Mouse (Mus musculus): Measurements from ENCODE around the gene Mtx1. TPM values are rescaled to one million over a fixed set of nuclear protein-coding genes. Genes with fewer than 3 reads are reported as not detected.
A peak's percentile ranks its signal among the peaks of the same experiment; 100 is the strongest.

Gene Mtx1
- polyA plus RNA-seq, 1 experiment from 2014 or later: 238 TPM

DNA sequence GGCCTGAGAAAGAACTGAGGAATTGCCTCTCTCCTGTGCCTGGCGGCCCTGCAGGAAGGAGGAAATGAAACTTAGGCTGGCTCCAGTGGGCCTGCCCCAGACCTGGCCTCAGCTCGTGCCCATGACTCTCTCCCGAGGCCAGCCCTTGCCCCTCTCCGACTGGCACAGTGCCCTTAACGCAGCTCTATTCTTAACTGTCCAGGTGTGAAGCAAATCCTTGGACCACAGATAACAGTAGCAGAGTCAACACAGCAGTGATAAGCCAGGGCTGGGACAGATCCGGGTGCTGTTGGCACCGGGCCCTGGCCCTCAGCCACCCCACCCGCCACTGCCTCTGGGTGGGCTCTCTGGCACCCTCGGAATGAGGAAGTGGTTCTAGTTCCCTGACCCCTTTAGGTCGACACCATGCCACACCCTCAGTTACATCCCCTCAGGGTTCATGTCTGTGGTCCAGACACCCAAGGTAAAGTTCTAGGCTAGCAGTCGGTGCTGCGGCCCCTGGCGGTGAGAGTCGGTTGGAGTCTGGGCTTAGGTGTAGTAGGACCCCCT lies 6.7 kb upstream of the Mtx1 start:
- Histone ChIP-seq H3K27me3 (ENCODE audit: low read depth, poor library complexity, severe bottlenecking) (peaks cover 32% of the 10 kb centered on the region), H3K36me3 (peaks cover 59% of the 10 kb centered on the region), H3K9me3 (replicated peaks) (no peaks in the 10 kb centered on the region), H3K27ac (replicated peaks) (0 out of 2 replicates have a peak overlapping the region, but pooled peaks have one; percentile 25), H3K4me3 (no peak overlapping the region), H3K4me1 (peaks cover 21% of the 10 kb centered on the region)
- DNase-seq (ENCODE audit: low spot score): no peak
- 87% methylated on average over 14 of the region's 14 CpGs for WGBS

DNA sequence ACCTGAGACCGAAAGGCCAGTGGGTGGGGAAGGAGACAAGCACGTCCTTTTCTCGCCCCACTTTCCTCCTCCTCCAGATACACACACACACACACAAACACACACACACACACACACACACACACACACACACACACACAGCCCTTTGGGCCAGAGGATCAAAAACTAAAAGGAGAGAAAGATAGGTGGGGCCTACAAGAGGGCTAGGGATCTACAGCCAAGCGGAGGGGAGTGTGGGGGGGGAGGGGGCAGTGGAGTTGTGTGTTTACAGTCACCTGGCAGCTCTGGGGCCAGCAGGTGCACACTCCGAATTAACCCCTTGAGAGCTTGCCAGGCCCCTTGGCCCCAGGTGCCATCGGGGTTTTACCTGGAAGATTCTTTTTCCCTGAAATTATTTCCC lies 5.7 kb upstream of the Mtx1 start:
- Histone ChIP-seq H3K9me3 (replicated peaks) (no peaks in the 10 kb centered on the region), H3K27ac (replicated peaks) (no peak overlapping the region), H3K4me3 (no peak overlapping the region), H3K4me1 (peaks cover 26% of the 10 kb centered on the region), H3K36me3 (peaks cover 49% of the 10 kb centered on the region), H3K27me3 (ENCODE audit: low read depth, poor library complexity, severe bottlenecking) (peaks cover 33% of the 10 kb centered on the region)
- DNase-seq (ENCODE audit: low spot score): no peak
- WGBS: 73% methylated on average over 6 of the region's 6 CpGs

DNA sequence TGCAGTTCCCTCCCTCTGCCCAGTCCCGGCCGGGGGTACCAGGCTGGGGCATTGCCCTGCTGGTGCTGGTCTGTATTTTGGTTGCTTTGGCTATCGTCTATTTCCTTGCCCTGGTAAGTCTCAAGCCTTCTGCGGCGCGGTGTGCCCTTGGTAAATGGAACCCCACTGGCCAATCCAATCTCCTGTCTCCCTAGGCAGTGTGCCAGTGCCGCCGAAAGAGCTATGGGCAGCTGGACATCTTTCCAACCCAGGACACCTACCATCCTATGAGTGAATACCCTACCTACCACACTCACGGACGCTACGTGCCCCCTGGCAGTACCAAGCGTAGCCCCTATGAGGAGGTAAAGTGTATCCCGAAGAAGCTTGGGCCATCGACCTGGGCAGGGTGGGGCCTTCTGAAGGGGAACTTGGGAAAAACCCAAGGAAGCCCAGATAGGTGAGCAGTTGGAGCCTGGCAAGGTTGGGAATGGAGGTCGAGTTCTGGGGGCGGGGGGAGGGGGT lies 4.9 kb upstream of the Mtx1 start:
- peaks cover 33% of the 10 kb centered on the region for H3K4me1 ChIP-seq
- H3K27me3 ChIP-seq (ENCODE audit: low read depth, poor library complexity, severe bottlenecking): peaks cover 33% of the 10 kb centered on the region
- no peaks in the 10 kb centered on the region for H3K9me3 ChIP-seq (replicated peaks)
- whole genome bisulfite sequencing: 78% methylated on average over 16 of the region's 16 CpGs
- H3K4me3 ChIP-seq: no peak overlapping the region
- peaks cover 44% of the 10 kb centered on the region for H3K36me3 ChIP-seq
- no peak for DNase-seq (ENCODE audit: low spot score)
- no peak overlapping the region for H3K27ac ChIP-seq (replicated peaks)

DNA sequence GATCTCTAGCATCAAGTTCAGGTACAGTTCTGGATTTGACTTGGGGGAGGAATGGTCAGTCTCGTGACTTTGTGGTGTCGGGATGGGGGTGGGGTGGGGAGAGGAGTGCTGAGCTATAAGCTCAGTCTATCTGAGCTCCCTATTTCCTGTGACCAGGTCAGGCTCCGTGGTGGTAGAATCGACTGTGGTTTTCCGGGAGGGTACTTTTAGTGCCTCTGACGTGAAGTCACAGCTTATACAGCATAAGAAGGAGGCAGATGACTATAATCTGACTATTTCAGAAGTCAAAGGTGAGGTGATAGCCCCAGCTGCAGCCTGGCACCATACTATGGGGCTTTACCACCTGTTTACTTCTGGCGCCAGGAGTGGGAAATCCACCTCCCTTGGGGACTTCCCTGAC lies 4.5 kb upstream of the Mtx1 start:
- Histone ChIP-seq H3K27ac (replicated peaks) (no peak overlapping the region), H3K4me1 (peaks cover 35% of the 10 kb centered on the region), H3K36me3 (peaks cover 40% of the 10 kb centered on the region), H3K4me3 (no peak overlapping the region), H3K27me3 (ENCODE audit: low read depth, poor library complexity, severe bottlenecking) (peaks cover 33% of the 10 kb centered on the region), H3K9me3 (replicated peaks) (no peaks in the 10 kb centered on the region)
- 72% methylated on average over 7 of the region's 7 CpGs for WGBS
- no peak for DNase-seq (ENCODE audit: low spot score)

DNA sequence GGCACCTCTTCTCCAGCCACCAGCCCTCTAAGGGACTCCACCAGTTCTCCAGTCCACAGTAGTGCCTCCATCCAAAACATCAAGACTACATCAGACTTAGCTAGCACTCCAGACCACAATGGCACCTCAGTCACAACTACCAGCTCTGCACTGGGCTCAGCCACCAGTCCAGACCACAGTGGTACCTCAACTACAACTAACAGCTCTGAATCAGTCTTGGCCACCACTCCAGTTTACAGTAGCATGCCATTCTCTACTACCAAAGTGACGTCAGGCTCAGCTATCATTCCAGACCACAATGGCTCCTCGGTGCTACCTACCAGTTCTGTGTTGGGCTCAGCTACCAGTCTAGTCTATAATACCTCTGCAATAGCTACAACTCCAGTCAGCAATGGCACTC lies 3.7 kb upstream of the Mtx1 start:
- 92% methylated on average over 2 of the region's 2 CpGs for WGBS
- Histone ChIP-seq H3K36me3 (peaks cover 38% of the 10 kb centered on the region), H3K27me3 (ENCODE audit: low read depth, poor library complexity, severe bottlenecking) (peaks cover 33% of the 10 kb centered on the region), H3K27ac (replicated peaks) (peak overlapping the region; percentile 4; the same call in 1 of the 2 replicates), H3K4me3 (no peak overlapping the region), H3K9me3 (replicated peaks) (no peaks in the 10 kb centered on the region), H3K4me1 (peaks cover 43% of the 10 kb centered on the region)
- no peak for DNase-seq (ENCODE audit: low spot score)

DNA sequence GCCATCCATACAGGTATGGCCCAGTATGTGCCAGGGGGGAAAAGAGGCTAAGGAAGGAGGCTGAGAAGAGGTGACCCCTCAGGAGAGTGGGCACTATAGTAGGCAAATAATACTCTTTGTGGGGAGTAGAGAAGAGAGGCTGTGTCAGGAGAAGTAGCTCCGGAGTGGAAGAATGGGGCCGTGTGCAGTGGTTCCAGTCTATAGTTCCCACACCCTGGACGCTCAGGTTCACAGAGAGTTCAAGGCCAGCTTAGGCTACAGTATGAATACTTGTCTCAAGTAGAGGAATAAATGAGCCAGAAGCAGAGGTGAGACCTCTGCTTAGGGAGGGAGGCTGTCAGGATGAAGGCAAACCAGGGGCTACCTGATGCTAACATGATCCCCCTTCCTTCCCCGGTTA lies 2.4 kb upstream of the Mtx1 start:
- peaks cover 39% of the 10 kb centered on the region for H3K36me3 ChIP-seq
- WGBS: 63% methylated on average over 4 of the region's 4 CpGs
- peak overlapping the region; percentile 89; the same call in 1 of the 2 replicates for H3K4me3 ChIP-seq
- peak overlapping the region; percentile 99; the same call in 1 of the 2 replicates for H3K27ac ChIP-seq (replicated peaks)
- no peaks in the 10 kb centered on the region for H3K9me3 ChIP-seq (replicated peaks)
- no peak for DNase-seq (ENCODE audit: low spot score)
- H3K4me1 ChIP-seq: peaks cover 56% of the 10 kb centered on the region
- H3K27me3 ChIP-seq (ENCODE audit: low read depth, poor library complexity, severe bottlenecking): peaks cover 33% of the 10 kb centered on the region

DNA sequence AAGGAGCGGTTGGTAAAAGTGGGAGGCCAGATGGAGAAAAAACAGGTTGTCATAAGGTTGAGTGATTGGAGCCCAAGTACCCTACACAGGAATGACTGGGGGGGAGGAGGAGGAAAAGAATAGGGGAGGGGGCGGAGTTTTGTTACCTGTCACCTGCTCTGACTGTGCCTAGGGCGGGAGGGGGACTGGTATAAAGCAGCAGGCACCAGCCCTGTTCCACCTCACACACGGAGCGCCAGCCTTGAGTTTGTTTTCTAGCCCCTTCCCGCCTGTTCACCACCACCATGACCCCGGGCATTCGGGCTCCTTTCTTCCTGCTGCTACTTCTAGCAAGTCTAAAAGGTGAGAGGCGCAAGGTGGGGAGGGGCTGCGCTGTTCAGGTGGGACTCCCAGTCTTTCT lies 1.9 kb upstream of the Mtx1 start, which contains the start of gene Muc1:
Muc1 (plus strand) TSS at position 222 of the 400 bp plus-strand sequence.
- WGBS: 36% methylated on average over 10 of the region's 10 CpGs
- no peaks in the 10 kb centered on the region for H3K9me3 ChIP-seq (replicated peaks)

DNA sequence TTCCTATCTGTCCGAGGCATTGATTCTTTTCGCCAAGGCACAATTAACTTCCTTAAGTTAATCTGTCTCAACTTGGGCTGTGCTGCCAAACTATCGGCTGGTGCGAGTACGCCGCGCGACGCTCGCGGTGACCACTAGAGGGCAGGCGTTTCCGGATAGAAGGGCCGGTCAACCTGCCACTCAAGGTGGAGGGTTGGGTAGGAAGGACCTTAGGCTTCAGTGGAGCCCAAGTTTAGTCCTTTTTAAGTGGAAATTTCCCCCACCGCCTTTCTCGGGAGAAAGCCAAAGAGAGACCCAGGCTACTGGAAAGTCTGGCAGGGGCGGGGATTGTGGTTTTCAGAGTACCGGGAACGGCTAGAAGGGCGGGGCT lies 1.3 kb upstream of the Mtx1 start:
- peaks cover 67% of the 10 kb centered on the region for H3K4me1 ChIP-seq
- DNase-seq (ENCODE audit: low spot score): peak; percentile 91
- peaks cover 33% of the 10 kb centered on the region for H3K27me3 ChIP-seq (ENCODE audit: low read depth, poor library complexity, severe bottlenecking)
- H3K27ac ChIP-seq (replicated peaks): peak overlapping the region; percentile 99
- H3K36me3 ChIP-seq: peaks cover 39% of the 10 kb centered on the region
- H3K4me3 ChIP-seq: peak overlapping the region; percentile 89
- WGBS: under 1% methylated on average over 20 of the region's 20 CpGs
- no peaks in the 10 kb centered on the region for H3K9me3 ChIP-seq (replicated peaks)

More for the DNA sequence above, 1.9 kb upstream of the Mtx1 start, which contains the start of gene Muc1:
- H3K27me3 ChIP-seq (ENCODE audit: low read depth, poor library complexity, severe bottlenecking): peaks cover 33% of the 10 kb centered on the region
- peaks cover 39% of the 10 kb centered on the region for H3K36me3 ChIP-seq
- H3K4me3 ChIP-seq: peak within 1 kb of the TSS; percentile 89
- no peak for DNase-seq (ENCODE audit: low spot score)
- H3K4me1 ChIP-seq: peaks cover 60% of the 10 kb centered on the region
- peak within 1 kb of the TSS; percentile 99 for H3K27ac ChIP-seq (replicated peaks)

DNA sequence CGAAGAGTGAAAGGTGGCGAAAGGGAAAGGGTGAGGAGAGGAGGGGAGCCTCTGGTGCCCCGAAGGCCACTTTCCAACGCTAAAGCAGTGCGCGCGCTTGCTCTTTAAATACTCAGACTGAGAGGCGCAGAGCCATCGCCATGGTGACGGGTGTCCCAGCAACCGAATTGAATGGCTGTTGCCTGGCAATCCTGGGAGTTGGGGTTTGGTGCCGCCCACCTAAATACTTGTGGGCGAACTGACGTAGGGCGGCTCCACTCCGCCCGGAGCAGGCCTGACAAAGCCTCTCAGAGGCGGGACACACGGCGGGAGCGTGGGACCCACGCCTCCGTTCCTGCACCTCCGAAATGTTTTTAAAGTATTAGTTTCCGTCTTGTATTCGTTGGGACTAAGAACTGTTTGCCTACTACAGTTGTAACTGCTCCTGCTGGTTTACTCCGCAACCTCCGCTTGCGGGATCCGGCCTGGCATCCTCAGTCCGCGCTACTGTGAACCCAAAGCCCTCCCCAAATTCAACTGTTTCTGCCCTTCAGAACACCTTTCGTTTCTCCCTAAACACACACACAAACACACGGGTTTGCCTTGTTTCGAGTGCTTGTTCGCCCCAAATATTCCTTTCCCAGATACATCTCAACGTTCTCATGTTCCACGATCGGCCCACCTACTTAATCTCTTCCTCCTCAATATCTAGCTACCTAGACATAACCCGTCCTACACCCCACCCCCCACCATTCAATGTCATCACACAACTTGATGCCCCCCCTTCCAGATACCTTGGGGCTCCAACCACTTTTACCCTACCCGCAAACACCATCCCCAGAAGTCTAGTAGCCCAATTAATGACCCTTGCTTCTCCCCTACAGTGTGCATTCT lies 655 bp upstream of the Mtx1 start:
- 2% methylated on average over 41 of the region's 41 CpGs for WGBS
- Histone ChIP-seq H3K4me3 (peak overlapping the region; percentile 89), H3K27me3 (ENCODE audit: low read depth, poor library complexity, severe bottlenecking) (peaks cover 33% of the 10 kb centered on the region), H3K27ac (replicated peaks) (peak overlapping the region; percentile 99), H3K9me3 (replicated peaks) (no peaks in the 10 kb centered on the region), H3K36me3 (peaks cover 46% of the 10 kb centered on the region), H3K4me1 (peaks cover 73% of the 10 kb centered on the region)
- peak; percentile 99 for DNase-seq (ENCODE audit: low spot score)

DNA sequence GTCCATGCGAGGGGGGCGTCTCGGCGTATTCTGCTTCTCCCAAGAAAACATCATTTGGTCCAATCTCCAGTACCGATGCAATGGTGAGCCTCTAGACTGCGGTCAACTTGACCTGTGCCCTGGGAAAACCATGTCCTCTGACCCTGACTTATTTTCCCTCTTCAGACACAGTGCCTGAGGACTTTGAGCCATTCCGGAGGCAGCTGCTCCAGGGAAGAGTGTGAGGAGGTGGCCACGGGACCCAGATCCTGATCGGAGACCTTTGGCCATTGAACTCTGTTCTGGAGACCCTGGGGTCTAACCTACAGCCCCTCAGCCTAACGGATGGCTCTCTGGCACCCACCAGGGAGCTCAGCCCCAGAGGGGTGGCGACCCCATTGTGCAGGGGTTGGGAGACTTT lies 527 bp downstream of the Mtx1 start:
- H3K4me1 ChIP-seq: peaks cover 77% of the 10 kb centered on the region
- H3K4me3 ChIP-seq: peak overlapping the region; percentile 89
- no peak for DNase-seq (ENCODE audit: low spot score)
- no peaks in the 10 kb centered on the region for H3K9me3 ChIP-seq (replicated peaks)
- H3K36me3 ChIP-seq: peaks cover 57% of the 10 kb centered on the region
- H3K27me3 ChIP-seq (ENCODE audit: low read depth, poor library complexity, severe bottlenecking): peaks cover 28% of the 10 kb centered on the region
- WGBS: 4% methylated on average over 11 of the region's 11 CpGs
- H3K27ac ChIP-seq (replicated peaks): peak overlapping the region; percentile 99

DNA sequence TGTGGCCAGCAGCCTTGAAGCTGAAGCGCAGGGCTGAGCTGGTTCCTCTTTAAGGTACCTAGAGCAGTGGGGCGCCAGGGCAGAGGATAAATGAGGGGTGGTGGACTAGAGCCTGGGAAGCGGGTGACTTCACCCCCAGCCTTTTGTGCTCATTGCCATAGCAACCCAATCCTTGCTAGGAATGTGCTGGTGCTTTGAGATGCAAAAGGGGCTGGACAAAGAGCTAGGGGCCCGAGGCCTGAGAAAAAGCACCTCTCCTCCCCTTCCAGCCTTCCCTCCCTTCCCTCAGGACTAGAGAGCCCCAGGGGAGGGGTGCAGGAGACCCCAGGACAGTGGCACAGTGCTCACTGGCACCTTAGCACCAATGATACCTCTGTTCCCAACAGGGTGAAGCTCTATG lies 970 bp downstream of the Mtx1 start:
- peaks cover 60% of the 10 kb centered on the region for H3K36me3 ChIP-seq
- peak overlapping the region; percentile 99 for H3K27ac ChIP-seq (replicated peaks)
- H3K27me3 ChIP-seq (ENCODE audit: low read depth, poor library complexity, severe bottlenecking): peaks cover 23% of the 10 kb centered on the region
- no peaks in the 10 kb centered on the region for H3K9me3 ChIP-seq (replicated peaks)
- 11% methylated on average over 4 of the region's 4 CpGs for WGBS
- peak overlapping the region; percentile 89 for H3K4me3 ChIP-seq
- peaks cover 82% of the 10 kb centered on the region for H3K4me1 ChIP-seq
- peak; percentile 93 for DNase-seq (ENCODE audit: low spot score)

DNA sequence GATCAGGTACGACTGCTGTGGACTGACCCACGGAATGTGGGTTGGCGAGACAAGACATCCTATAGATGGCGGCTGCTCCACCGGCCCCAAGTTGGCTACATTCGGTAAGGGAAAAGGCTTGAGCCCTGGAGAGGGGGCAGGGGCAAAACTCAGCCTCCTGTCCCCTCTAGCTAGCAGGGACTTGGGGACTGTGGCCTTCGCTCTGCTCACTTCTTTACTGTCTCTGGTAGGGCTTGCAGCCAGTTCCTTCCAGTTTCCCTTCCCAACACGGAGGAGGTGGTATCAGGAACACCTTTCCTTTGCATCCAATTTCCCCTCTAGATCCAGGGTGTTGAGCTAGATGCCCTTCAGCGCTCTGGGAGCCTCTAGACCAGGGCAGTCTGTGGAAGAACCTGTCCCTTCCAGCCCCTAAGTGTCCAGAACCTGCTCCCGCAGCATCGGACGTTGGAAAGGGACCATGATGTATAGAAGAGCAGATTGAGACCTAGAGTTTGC lies 1.5 kb downstream of the Mtx1 start:
- peaks cover 58% of the 10 kb centered on the region for H3K36me3 ChIP-seq
- DNase-seq (ENCODE audit: low spot score): no peak
- WGBS: 16% methylated on average over 12 of the region's 12 CpGs
- peaks cover 18% of the 10 kb centered on the region for H3K27me3 ChIP-seq (ENCODE audit: low read depth, poor library complexity, severe bottlenecking)
- peak overlapping the region; percentile 89 for H3K4me3 ChIP-seq
- H3K27ac ChIP-seq (replicated peaks): peak overlapping the region; percentile 99
- no peaks in the 10 kb centered on the region for H3K9me3 ChIP-seq (replicated peaks)
- H3K4me1 ChIP-seq: peaks cover 85% of the 10 kb centered on the region

DNA sequence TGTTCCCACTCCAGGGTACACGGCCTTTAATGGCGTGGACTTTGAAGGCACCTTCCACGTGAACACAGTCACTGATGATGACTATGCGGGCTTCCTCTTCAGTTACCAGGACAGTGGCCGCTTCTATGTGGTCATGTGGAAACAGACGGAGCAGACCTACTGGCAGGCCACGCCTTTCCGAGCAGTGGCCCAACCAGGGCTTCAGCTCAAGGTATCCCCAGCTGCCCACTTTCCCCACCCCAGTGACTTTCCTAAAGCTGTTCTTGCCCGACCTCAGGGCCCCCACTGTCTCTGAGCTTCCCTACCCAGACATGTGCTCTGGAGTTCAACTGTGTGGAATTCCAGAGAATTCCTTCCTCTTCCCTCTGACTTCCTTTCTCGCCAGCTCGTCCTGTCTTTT lies 2.1 kb downstream of the Mtx1 start:
- Histone ChIP-seq H3K4me1 (peaks cover 91% of the 10 kb centered on the region), H3K4me3 (peak overlapping the region; percentile 89), H3K36me3 (peaks cover 59% of the 10 kb centered on the region), H3K9me3 (replicated peaks) (no peaks in the 10 kb centered on the region), H3K27ac (replicated peaks) (peak overlapping the region; percentile 99), H3K27me3 (ENCODE audit: low read depth, poor library complexity, severe bottlenecking) (peaks cover 12% of the 10 kb centered on the region)
- peak; percentile 29 for DNase-seq (ENCODE audit: low spot score)
- WGBS: 48% methylated on average over 11 of the region's 11 CpGs

Measured in midbrain, embryonic 10.5 days (tissue).